Mouse (Mus musculus) midbrain, embryonic 13.5 days (tissue): ENCODE measurements around the gene Tmem25. TPM values are rescaled to one million over a fixed set of nuclear protein-coding genes. Genes with fewer than 3 reads are reported as not detected.

Source experiments
- ATAC-seq: fragments of 200-750 bp; cut with Nextera tagmentation; 2 replicates; pipeline ENCODE4 v1.8.0; 2017; ENCODE audit warnings: mild to moderate bottlenecking, moderate TSS enrichment, moderate library complexity
- H3K27ac ChIP-seq: fragments of 300-500 bp; sonication (generic); 2 replicates; pipeline ENCODE4 v1.5.1; 2015; ENCODE audit warnings: inconsistent platforms, mild to moderate bottlenecking, moderate library complexity
- H3K27me3 ChIP-seq: fragments of 300-500 bp; sonication (generic); 2 replicates; pipeline ENCODE4 v1.6.1; 2015; ENCODE audit warnings: mild to moderate bottlenecking, inconsistent platforms
- H3K36me3 ChIP-seq: fragments of 300-500 bp; sonication (generic); 2 replicates; pipeline ENCODE4 v1.6.1; 2015; ENCODE audit warnings: mild to moderate bottlenecking, inconsistent platforms
- H3K4me1 ChIP-seq: fragments of 300-500 bp; sonication (generic); replicated peaks from 2 replicates; pipeline ENCODE4 v1.6.1; 2015; ENCODE audit warnings: inconsistent platforms
- H3K4me2 ChIP-seq: fragments of 300-500 bp; sonication (generic); replicated peaks from 2 replicates; pipeline ENCODE4 v1.6.1; 2015; ENCODE audit warnings: moderate library complexity, mild to moderate bottlenecking, inconsistent platforms
- H3K4me3 ChIP-seq: fragments of 300-500 bp; sonication (generic); replicated peaks from 2 replicates; pipeline ENCODE4 v1.5.1; 2015; ENCODE audit warnings: mild to moderate bottlenecking, inconsistent platforms
- H3K9ac ChIP-seq: fragments of 300-500 bp; sonication (generic); replicated peaks from 2 replicates; pipeline ENCODE4 v1.6.1; 2015; ENCODE audit warnings: mild to moderate bottlenecking, inconsistent platforms
- H3K9me3 ChIP-seq: fragments of 300-500 bp; sonication (generic); 2 replicates; pipeline ENCODE4 v1.6.1; 2016; ENCODE audit warnings: mild to moderate bottlenecking, inconsistent platforms
- WGBS: fragments of 180-500 bp; shearing (Covaris S2); methylation state at CpG from one replicate; pipeline ENCODE4 v1.1.7; 2015; 5-methylcytosine and 5-hydroxymethylcytosine counted together
- polyA plus RNA-seq: library from polyadenylated mRNA; unstranded; fragments of >200 nt; fragmentation: Nextera tagmentation; extraction: Ambion mirVana; gene quantifications from 2 replicates; pipeline ENCODE4 v1.2.1, GENCODE M21; 2015

Gene Tmem25
- polyA plus RNA-seq, 1 experiment from 2014 or later: 9.2 TPM

GRCm38 (mm10) chr9:44807778-44808177, 8.7 kb upstream of the Tmem25 start:
- ATAC-seq: no peak
- Histone ChIP-seq H3K4me3 (no peak overlapping the region), H3K36me3 (peaks cover 82% of the 10 kb centered on the region), H3K9ac (no peak overlapping the region), H3K9me3 (no peaks in the 10 kb centered on the region), H3K27ac (no peak overlapping the region), H3K4me1 (no peaks in the 10 kb centered on the region), H3K4me2 (no peak overlapping the region), H3K27me3 (no peaks in the 10 kb centered on the region)
- WGBS: 95% methylated on average over 10 of the region's 10 CpGs

- Histone ChIP-seq H3K27me3 (0 out of 2 replicates have a peak, but pooled peaks cover under 1% of the 10 kb centered on the region), H3K4me2 (no peak overlapping the region), H3K4me3 (no peak overlapping the region), H3K9ac (no peak overlapping the region), H3K27ac (no peak overlapping the region), H3K9me3 (no peaks in the 10 kb centered on the region), H3K36me3 (peaks cover 76% of the 10 kb centered on the region), H3K4me1 (no peaks in the 10 kb centered on the region)
- 76% methylated on average over 5 of the region's 5 CpGs for WGBS
- no peak for ATAC-seq
Measured at GRCm38 (mm10) chr9:44807141-44807540, 8.0 kb upstream of the Tmem25 start.

GRCm38 (mm10) chr9:44805536-44805935, 6.4 kb upstream of the Tmem25 start:
- Histone ChIP-seq H3K4me2 (no peak overlapping the region), H3K27ac (no peak overlapping the region), H3K9me3 (no peaks in the 10 kb centered on the region), H3K4me1 (0 out of 2 replicates have a peak, but pooled peaks cover 2% of the 10 kb centered on the region), H3K9ac (no peak overlapping the region), H3K27me3 (peaks cover 14% of the 10 kb centered on the region; the same call in 1 of the 2 replicates), H3K36me3 (peaks cover 61% of the 10 kb centered on the region), H3K4me3 (no peak overlapping the region)
- 95% methylated on average over 5 of the region's 5 CpGs for WGBS
- ATAC-seq: no peak

GRCm38 (mm10) chr9:44804678-44805077, 5.6 kb upstream of the Tmem25 start:
- H3K27ac ChIP-seq: no peak overlapping the region
- ATAC-seq: no peak
- H3K36me3 ChIP-seq: peaks cover 53% of the 10 kb centered on the region
- H3K27me3 ChIP-seq: peaks cover 16% of the 10 kb centered on the region; the same call in 1 of the 2 replicates
- WGBS: 91% methylated on average over 10 of the region's 10 CpGs
- H3K4me3 ChIP-seq: no peak overlapping the region
- H3K4me1 ChIP-seq: peaks cover 10% of the 10 kb centered on the region
- no peak overlapping the region for H3K9ac ChIP-seq
- no peak overlapping the region for H3K4me2 ChIP-seq
- H3K9me3 ChIP-seq: no peaks in the 10 kb centered on the region

GRCm38 (mm10) chr9:44802808-44803450, 3.8 kb upstream of the Tmem25 start, which contains the start of gene Ttc36:
Gene Ttc36 (minus strand): TSS chr9:44803072.
- H3K36me3 ChIP-seq: peaks cover 35% of the 10 kb centered on the region
- H3K4me1 ChIP-seq: peaks cover 23% of the 10 kb centered on the region
- ATAC-seq: no peak
- no peak within 1 kb of the TSS for H3K4me3 ChIP-seq
- H3K9me3 ChIP-seq: no peaks in the 10 kb centered on the region
- 79% methylated on average over 4 of the region's 4 CpGs for WGBS
- no peak within 1 kb of the TSS for H3K9ac ChIP-seq
- peaks cover 22% of the 10 kb centered on the region for H3K27me3 ChIP-seq
- no peak within 1 kb of the TSS for H3K27ac ChIP-seq
- no peak within 1 kb of the TSS for H3K4me2 ChIP-seq

- Histone ChIP-seq H3K4me2 (no peak overlapping the region), H3K4me3 (no peak overlapping the region), H3K4me1 (peaks cover 23% of the 10 kb centered on the region), H3K27ac (no peak overlapping the region), H3K27me3 (peaks cover 30% of the 10 kb centered on the region), H3K9ac (no peak overlapping the region), H3K36me3 (peaks cover 22% of the 10 kb centered on the region), H3K9me3 (no peaks in the 10 kb centered on the region)
- WGBS: 90% methylated on average over 6 of the region's 6 CpGs
- no peak for ATAC-seq
Measured at GRCm38 (mm10) chr9:44801669-44802068, 2.6 kb upstream of the Tmem25 start.

- Histone ChIP-seq H3K36me3 (peaks cover 7% of the 10 kb centered on the region), H3K4me3 (peak overlapping the region; percentile 64), H3K9me3 (no peaks in the 10 kb centered on the region), H3K4me1 (peaks cover 23% of the 10 kb centered on the region), H3K27ac (peak overlapping the region; percentile 80; the same call in 1 of the 2 replicates), H3K27me3 (peaks cover 30% of the 10 kb centered on the region), H3K9ac (peak overlapping the region; percentile 77; the same call in 1 of the 2 replicates), H3K4me2 (peak overlapping the region; percentile 95)
- 41% methylated on average over 9 of the region's 9 CpGs for WGBS
- ATAC-seq: no peak
Measured at GRCm38 (mm10) chr9:44799958-44800324, 834 bp upstream of the Tmem25 start.

GRCm38 (mm10) chr9:44798298-44798697, 809 bp downstream of the Tmem25 start:
- peak overlapping the region; percentile 77 for H3K9ac ChIP-seq
- H3K36me3 ChIP-seq: no peaks in the 10 kb centered on the region
- peaks cover 30% of the 10 kb centered on the region for H3K27me3 ChIP-seq
- peak overlapping the region; percentile 95 for H3K4me2 ChIP-seq
- 39% methylated on average over 7 of the region's 7 CpGs for WGBS
- peak overlapping the region; percentile 64 for H3K4me3 ChIP-seq
- H3K4me1 ChIP-seq: peaks cover 23% of the 10 kb centered on the region
- no peak for ATAC-seq
- H3K9me3 ChIP-seq: no peaks in the 10 kb centered on the region
- H3K27ac ChIP-seq: no peak overlapping the region

GRCm38 (mm10) chr9:44792842-44793241, 6.3 kb downstream of the Tmem25 start:
- H3K9ac ChIP-seq: no peak overlapping the region
- 80% methylated on average over 9 of the region's 9 CpGs for WGBS
- ATAC-seq: no peak
- H3K27ac ChIP-seq: no peak overlapping the region
- H3K27me3 ChIP-seq: peaks cover 6% of the 10 kb centered on the region; the same call in 1 of the 2 replicates
- H3K4me2 ChIP-seq: no peak overlapping the region
- no peaks in the 10 kb centered on the region for H3K4me1 ChIP-seq
- peaks cover 50% of the 10 kb centered on the region for H3K36me3 ChIP-seq
- H3K9me3 ChIP-seq: no peaks in the 10 kb centered on the region
- H3K4me3 ChIP-seq: no peak overlapping the region

GRCm38 (mm10) chr9:44772750-44773651, 26.1 kb downstream of the Tmem25 start:
- Histone ChIP-seq H3K4me1 (peaks cover 17% of the 10 kb centered on the region), H3K4me2 (peak overlapping the region; percentile 73), H3K36me3 (peaks cover 22% of the 10 kb centered on the region), H3K27me3 (no peaks in the 10 kb centered on the region), H3K9ac (peak overlapping the region; percentile 75), H3K4me3 (peak overlapping the region; percentile 67), H3K27ac (peak overlapping the region; percentile 87), H3K9me3 (no peaks in the 10 kb centered on the region)
- under 1% methylated on average over 41 of the region's 41 CpGs for WGBS
- ATAC-seq: peak; percentile 99

GRCm38 (mm10) chr9:44772392-44772749, 26.7 kb downstream of the Tmem25 start:
- 21% methylated on average over 5 of the region's 5 CpGs for WGBS
- Histone ChIP-seq H3K4me3 (0 out of 2 replicates have a peak overlapping the region, but pooled peaks have one; percentile 67), H3K9ac (no peak overlapping the region), H3K4me2 (no peak overlapping the region), H3K27ac (peak overlapping the region; percentile 48; the same call in 1 of the 2 replicates), H3K27me3 (no peaks in the 10 kb centered on the region), H3K4me1 (peaks cover 17% of the 10 kb centered on the region), H3K9me3 (no peaks in the 10 kb centered on the region), H3K36me3 (peaks cover 22% of the 10 kb centered on the region)
- ATAC-seq: no peak

GRCm38 (mm10) chr9:44771376-44771775, 27.7 kb downstream of the Tmem25 start:
- WGBS: 93% methylated on average over 5 of the region's 5 CpGs
- ATAC-seq: no peak
- H3K27ac ChIP-seq: no peak overlapping the region
- no peak overlapping the region for H3K4me3 ChIP-seq
- H3K4me1 ChIP-seq: peaks cover 23% of the 10 kb centered on the region
- H3K9ac ChIP-seq: no peak overlapping the region
- H3K36me3 ChIP-seq: peaks cover 16% of the 10 kb centered on the region
- H3K27me3 ChIP-seq: no peaks in the 10 kb centered on the region
- no peaks in the 10 kb centered on the region for H3K9me3 ChIP-seq
- H3K4me2 ChIP-seq: no peak overlapping the region
